Mouse (Mus musculus): ENCODE data around the gene Gm10719.
A peak's percentile ranks its signal among the peaks of the same experiment; 100 is the strongest.
"Not testable (repeated sequence)": the region's sequence is repeated elsewhere in the genome, so short reads cannot be mapped to it uniquely, and the experiment has no call there.

Gm10719 gene

GRCm38 (mm10) chr9:3025653-3026052 lies 8.4 kb downstream of the Gm10719 start:
- DNase-seq (ENCODE audit: low spot score): peak; percentile 93

- DNase-seq (ENCODE audit: low spot score): not testable (repeated sequence)
Measured at GRCm38 (mm10) chr9:3026136-3026535, 8.9 kb downstream of the Gm10719 start.

GRCm38 (mm10) chr9:3026741-3027140 lies 9.5 kb downstream of the Gm10719 start:
- not testable (repeated sequence) for DNase-seq (ENCODE audit: low spot score)

GRCm38 (mm10) chr9:3027200-3027599 lies 10.0 kb downstream of the Gm10719 start:
- DNase-seq (ENCODE audit: low spot score): not testable (repeated sequence)

- not testable (repeated sequence) for DNase-seq (ENCODE audit: low spot score)
Measured at GRCm38 (mm10) chr9:3029276-3030000, 12.2 kb downstream of the Gm10719 start.

GRCm38 (mm10) chr9:3030677-3031318 lies 13.6 kb downstream of the Gm10719 start:
- not testable (repeated sequence) for DNase-seq (ENCODE audit: low spot score)

GRCm38 (mm10) chr9:3034299-3034698 lies 17.1 kb downstream of the Gm10719 start, which contains the start of gene Gm17535:
TSS of gene Gm17535 (plus strand) at chr9:3034599.
- DNase-seq (ENCODE audit: low spot score): not testable (repeated sequence)

- not testable (repeated sequence) for DNase-seq (ENCODE audit: low spot score)
Measured at GRCm38 (mm10) chr9:3036577-3036976, 19.4 kb downstream of the Gm10719 start, which contains the start of gene Gm10715. TSS of gene Gm10715 (plus strand) at chr9:3036877.

GRCm38 (mm10) chr9:3038161-3038560 lies 21.0 kb downstream of the Gm10719 start:
- DNase-seq (ENCODE audit: low spot score): not testable (repeated sequence)

Measured in ovary, postnatal 10 days (tissue).